Mouse (Mus musculus): ENCODE measurements around the gene BC025920. TPM values are rescaled to one million over a fixed set of nuclear protein-coding genes. Genes with fewer than 3 reads are reported as not detected.

Gene BC025920
- total RNA-seq, 2 experiments from 2014 or later: 2.6 to 2.9 TPM

- intact Hi-C loops (cut with DNase I): no loop called here
- H3K27ac ChIP-seq: no peak overlapping the region
- TF ChIP-seq CTCF (IDR thresholded peaks at IDR 0.05): peak; percentile 11
Observed at GRCm38 (mm10) chr10:81608308-81608707, 2.2 kb downstream of the BC025920 start.

GRCm38 (mm10) chr10:81612779-81613178 lies 6.7 kb downstream of the BC025920 start:
- no peak for DNase-seq (ENCODE audit: extremely low spot score in 1 of 2, low spot score in 2 of 2)
- Histone ChIP-seq H3K27ac (no peak overlapping the region), H3K4me3 (no peak overlapping the region)
- intact Hi-C loops (cut with DNase I): no loop called here
- TF ChIP-seq CTCF (IDR thresholded peaks at IDR 0.05): no peak

More at GRCm38 (mm10) chr10:81608308-81608707, 2.2 kb downstream of the BC025920 start:
- no peak overlapping the region for H3K4me3 ChIP-seq
- no peak for DNase-seq (ENCODE audit: extremely low spot score in 1 of 2, low spot score in 2 of 2)

DNA sequence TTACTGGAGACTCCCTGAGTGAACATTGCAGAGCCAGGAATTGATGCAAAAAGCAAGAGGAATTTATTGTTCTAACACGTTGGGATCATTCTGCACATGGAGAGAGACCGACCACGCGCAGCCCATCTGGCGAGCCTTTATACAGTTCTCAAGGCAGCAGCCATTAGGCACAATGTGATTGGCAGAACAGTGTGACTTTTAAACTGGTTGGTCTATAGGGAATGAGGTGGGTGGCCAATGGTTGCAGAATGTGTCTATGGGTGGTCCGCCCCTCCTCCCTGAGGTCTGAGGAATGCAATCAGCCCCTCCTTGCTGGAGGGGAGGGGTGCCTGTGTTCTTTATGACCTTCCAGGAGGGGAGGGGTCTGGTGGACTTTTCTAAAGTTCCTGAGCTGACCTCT lies 9.4 kb downstream of the BC025920 start:
- Histone ChIP-seq H3K27ac (no peak overlapping the region), H3K4me3 (no peak overlapping the region)
- DNase-seq (ENCODE audit: extremely low spot score in 1 of 2, low spot score in 2 of 2): no peak
- no peak for TF ChIP-seq CTCF (IDR thresholded peaks at IDR 0.05)
- intact Hi-C loops (cut with DNase I): no loop called here

GRCm38 (mm10) chr10:81619976-81620375 lies 13.9 kb downstream of the BC025920 start:
- H3K4me3 ChIP-seq: no peak overlapping the region
- no peak for TF ChIP-seq CTCF (IDR thresholded peaks at IDR 0.05)
- intact Hi-C loops (cut with DNase I): no loop called here
- no peak for DNase-seq (ENCODE audit: extremely low spot score in 1 of 2, low spot score in 2 of 2)
- H3K27ac ChIP-seq: no peak overlapping the region

DNA sequence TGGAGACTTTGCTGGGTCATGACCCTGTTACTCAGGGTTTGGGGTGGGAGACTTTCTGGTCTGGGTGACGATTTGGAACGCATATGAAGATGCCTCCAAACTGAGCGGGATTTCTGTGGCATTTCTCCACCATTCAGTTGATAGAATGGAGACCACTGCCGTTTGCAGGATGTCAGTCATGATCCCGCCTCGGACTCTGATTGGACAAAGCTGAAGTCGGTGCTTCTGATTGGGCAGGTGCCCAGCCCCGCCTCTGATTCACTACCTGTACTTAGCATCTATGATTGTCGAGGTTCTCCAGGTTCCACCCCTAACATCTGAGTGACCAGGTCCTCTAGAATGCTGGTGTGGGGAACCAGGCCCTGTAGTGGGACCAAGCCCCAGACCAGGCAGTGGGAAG lies 14.7 kb downstream of the BC025920 start:
- TF ChIP-seq CTCF (IDR thresholded peaks at IDR 0.05): no peak
- no peak for DNase-seq (ENCODE audit: extremely low spot score in 1 of 2, low spot score in 2 of 2)
- intact Hi-C loops (cut with DNase I): no loop called here

DNA sequence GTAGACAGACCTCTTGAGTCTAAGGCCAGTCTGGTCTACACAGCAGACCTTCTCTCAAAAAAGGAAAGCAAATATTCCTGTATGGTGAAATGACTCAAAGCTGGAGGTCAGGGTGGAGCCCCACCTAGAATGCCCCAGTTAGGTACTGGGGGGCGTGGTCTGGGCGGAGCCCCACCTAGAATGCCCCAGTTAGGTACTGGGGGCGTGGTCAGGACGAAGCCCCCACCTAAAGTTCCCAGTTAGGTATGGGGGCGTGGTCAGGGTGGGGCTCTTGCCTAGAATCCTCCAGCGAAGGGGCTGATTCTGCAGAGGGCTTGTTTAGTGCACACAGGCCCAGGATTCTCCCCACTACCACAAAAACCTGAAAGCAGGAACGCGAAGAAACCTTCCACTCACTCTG lies 17.4 kb downstream of the BC025920 start:
- Histone ChIP-seq H3K27ac (no peak overlapping the region), H3K4me3 (no peak overlapping the region)
- DNase-seq (ENCODE audit: extremely low spot score in 1 of 2, low spot score in 2 of 2): no peak
- intact Hi-C loops (cut with DNase I): no loop called here
- TF ChIP-seq CTCF (IDR thresholded peaks at IDR 0.05): no peak

More for the DNA sequence above, 14.7 kb downstream of the BC025920 start:
- Histone ChIP-seq H3K4me3 (no peak overlapping the region), H3K27ac (no peak overlapping the region)

DNA sequence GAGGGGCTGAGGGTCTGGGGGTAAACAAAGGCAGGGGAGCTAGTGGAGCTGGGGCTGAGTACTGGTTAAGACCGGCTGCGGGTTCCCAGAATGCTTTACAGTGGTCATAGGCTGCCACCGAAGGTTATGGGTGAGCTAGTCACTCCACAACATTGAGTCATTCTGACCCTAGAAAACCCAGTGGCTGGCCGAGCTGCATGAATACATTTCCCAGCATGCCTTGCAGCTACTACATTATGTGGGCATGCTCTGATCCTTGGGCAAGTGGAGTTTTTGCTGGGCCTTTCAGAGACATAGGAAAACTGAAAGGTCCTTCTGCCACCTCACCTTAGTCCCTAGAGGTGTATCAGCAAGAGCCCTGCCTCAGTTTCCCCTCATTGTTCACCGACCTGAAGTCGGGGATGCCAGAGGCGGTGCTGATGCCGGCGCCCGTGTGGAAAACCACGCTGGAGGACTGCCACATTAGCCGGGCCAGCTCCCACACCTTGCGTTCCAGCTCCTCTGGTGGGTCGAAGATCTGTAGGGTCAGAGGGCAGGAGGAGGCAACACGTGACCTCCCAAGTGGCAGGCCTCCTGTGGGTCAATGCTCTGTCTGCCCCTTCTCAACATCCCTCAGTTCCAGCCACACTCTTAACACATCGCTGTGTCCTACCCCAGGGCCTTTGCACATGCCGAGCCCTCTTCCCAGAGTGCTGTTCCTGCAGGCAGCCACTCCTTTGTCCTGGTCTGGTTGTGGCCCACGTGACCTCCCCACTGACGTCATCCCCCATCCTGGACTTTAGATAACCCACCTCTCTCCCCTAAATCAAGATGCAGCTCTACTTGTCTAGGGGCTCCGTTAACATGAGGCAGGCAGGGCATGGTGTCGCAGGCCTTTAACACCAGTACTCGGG lies 20.3 kb downstream of the BC025920 start:
- Histone ChIP-seq H3K4me3 (peak overlapping the region; percentile 73), H3K27ac (peak overlapping the region; percentile 89)
- no peak for DNase-seq (ENCODE audit: extremely low spot score in 1 of 2, low spot score in 2 of 2)
- TF ChIP-seq CTCF (IDR thresholded peaks at IDR 0.05): no peak
- intact Hi-C loops (cut with DNase I): loop anchor here (2.0 kb wide), 1 partner anchor 20 kb away; the partner anchor contains the start of gene BC025920

DNA sequence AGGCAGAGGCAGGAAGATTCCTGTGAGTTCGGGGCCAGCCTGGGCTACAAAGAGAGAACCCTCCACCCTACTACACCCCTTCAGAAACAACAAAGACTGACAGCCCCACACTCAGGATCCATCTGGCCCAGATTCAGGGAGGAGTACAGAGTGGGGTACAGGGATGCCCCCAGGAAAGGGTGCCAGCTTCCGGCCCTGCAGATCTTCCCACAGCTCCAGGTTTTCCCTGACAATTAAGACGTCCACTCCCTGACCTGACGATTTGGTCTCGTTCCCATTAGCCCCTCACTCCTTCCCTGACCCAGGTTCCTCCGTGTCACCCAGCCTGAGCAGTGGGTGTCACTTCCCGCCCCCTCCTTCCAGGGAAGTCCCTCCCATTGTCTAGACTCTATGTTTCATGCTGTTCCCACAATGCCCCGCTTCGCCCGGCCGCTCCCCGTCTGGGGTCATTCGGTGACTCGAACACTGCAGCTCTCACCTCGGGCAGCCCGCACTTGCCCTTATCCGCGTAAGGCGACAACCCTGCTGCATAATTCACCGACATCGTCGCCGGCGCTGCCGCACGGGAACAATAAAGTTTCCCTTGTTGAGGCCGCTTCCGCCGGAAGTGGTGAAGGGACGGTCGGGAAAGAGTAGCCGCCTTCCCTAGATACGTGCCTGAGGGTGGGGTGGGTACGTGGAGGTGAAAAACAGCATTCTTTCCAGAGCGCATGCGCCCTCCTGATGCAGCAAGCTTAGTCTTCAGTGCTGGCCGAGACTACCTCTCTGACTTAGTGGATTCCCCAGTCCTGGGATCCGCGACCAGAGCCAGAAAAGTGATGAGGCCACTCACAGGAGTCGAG lies 21.1 kb downstream of the BC025920 start, which contains the start of gene Sirt6:
Gene Sirt6, minus strand, starts transcription at position 804 of the 842 bp plus-strand sequence.
- intact Hi-C loops (cut with DNase I): loop anchor here (2.0 kb wide), 1 partner anchor 20 kb away; the partner anchor contains the start of gene BC025920
- Histone ChIP-seq H3K27ac (peak within 1 kb of the TSS; percentile 89), H3K4me3 (peak within 1 kb of the TSS; percentile 73)
- DNase-seq (ENCODE audit: extremely low spot score in 1 of 2, low spot score in 2 of 2): peak; percentile 86 to 92
- TF ChIP-seq CTCF (IDR thresholded peaks at IDR 0.05): no peak

GRCm38 (mm10) chr10:81627836-81628220 lies 21.8 kb downstream of the BC025920 start:
- peak overlapping the region; percentile 73 for H3K4me3 ChIP-seq
- DNase-seq (ENCODE audit: extremely low spot score in 1 of 2, low spot score in 2 of 2): no peak
- no peak for TF ChIP-seq CTCF (IDR thresholded peaks at IDR 0.05)
- intact Hi-C loops (cut with DNase I): loop anchor here (2.0 kb wide), 1 partner anchor 21 kb away; the partner anchor contains the start of gene BC025920
- H3K27ac ChIP-seq: peak overlapping the region; percentile 89

DNA sequence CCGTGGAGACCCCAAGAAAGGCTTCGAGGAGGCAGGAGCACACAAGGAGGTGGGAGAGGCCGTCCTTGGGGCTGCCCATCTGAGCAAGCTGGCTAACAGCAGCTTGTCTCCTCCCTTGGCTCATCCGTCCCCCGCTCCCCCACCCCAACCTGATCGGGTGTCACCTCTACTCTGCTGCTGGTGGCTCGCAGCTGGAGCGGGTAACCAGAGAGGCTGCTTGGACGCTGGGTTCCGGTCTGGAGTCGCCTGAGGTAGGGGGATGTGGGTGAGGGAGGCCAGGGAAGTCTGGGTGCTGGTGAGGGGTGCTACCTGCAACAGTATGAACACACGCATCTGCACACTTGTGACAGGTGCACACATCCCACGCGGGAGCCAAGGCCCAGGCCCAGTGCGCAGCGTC lies 22.3 kb downstream of the BC025920 start, which contains the start of gene Ankrd24:
Gene Ankrd24, plus strand, starts transcription at position 151 of the 400 bp plus-strand sequence.
- DNase-seq (ENCODE audit: extremely low spot score in 1 of 2, low spot score in 2 of 2): no peak
- intact Hi-C loops (cut with DNase I): no loop called here
- H3K27ac ChIP-seq: peak within 1 kb of the TSS; percentile 89
- TF ChIP-seq CTCF (IDR thresholded peaks at IDR 0.05): no peak
- H3K4me3 ChIP-seq: peak within 1 kb of the TSS; percentile 73

DNA sequence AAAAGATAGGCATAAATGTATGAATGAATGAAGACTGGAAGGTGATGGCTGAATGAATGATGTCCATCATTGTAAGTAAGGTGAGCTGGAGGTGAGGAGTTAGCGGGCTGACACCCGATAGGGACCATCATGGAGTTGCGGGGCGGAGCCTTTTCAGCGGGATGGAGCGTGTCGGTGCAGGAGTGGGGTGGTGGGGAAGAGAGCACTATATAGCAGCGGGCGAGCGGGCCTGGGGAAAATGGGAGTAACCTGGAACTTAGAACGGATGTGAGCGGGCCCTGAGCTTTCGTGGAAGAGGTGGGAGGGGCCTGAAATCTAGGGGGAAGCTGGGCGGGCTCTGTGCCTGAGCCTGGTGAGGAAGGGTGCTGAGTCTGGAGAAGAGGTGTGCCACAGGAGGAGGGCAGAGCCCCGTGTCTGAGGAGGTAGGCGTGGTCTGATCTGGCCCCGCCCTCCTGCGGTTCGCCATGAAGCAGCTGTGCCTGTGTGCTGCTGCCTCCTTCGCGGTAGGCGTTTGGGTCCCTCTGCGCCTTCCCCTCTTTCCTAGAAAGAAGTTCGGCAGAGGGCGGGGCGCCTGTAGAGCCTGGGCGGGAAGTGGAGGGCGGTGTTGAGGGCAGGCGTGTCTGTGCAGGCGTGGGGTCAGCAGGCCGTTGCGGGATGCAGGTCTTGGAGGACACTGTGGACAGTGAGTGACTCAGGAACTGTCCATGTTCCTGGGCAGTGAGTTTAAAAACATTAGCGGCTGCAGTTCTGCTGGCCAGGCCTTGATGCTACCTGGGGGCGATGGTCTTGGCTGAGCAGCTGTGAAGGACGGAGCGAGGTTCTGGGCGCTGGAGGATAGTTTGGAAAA lies 27.4 kb downstream of the BC025920 start:
- Histone ChIP-seq H3K4me3 (peak overlapping the region; percentile 54), H3K27ac (peak overlapping the region; percentile 37)
- no peak for TF ChIP-seq CTCF (IDR thresholded peaks at IDR 0.05)
- intact Hi-C loops (cut with DNase I): no loop called here
- peak; percentile 82 to 85 for DNase-seq (ENCODE audit: extremely low spot score in 1 of 2, low spot score in 2 of 2)

Measured in left cerebral cortex, adult 2 months (tissue).